Comparison of ENCODE assay signal across 10 mouse cellular contexts in genomic region chr4:137869667-137870274, GRCm38 (mm10). TPM values are rescaled to one million over a fixed set of nuclear protein-coding genes. Genes with fewer than 3 reads are reported as not detected.
DNase-seq lines count a peak whose midpoint lies in the region; ATAC-seq lines count a peak whose summit lies in the region.
"Had no signal": no experiment of that assay in that cellular context is flagged by ENCODE, and none has a peak within 500 bp of the region (broad histone marks: within the 10 kb centered on the region; RNA-seq: fewer than 3 reads in every experiment).

No protein-coding gene starts in this region.

- peaks cover 26 to 39% of the 10 kb centered on the region in 2 experiments for H3K4me1 ChIP-seq in heart, embryonic 14.5 days (ENCODE audit: control insufficient read depth in 2 of 2, insufficient read depth in 2 of 2, low read length in 2 of 2)
- peaks cover 55% of the 10 kb centered on the region for H3K4me1 ChIP-seq in embryonic facial prominence, embryonic 12.5 days
- H3K4me1 ChIP-seq in limb, embryonic 10.5 days, result peaks cover 80% of the 10 kb centered on the region
- peaks cover 54% of the 10 kb centered on the region for H3K4me1 ChIP-seq in liver, embryonic 11.5 days (replicated peaks; ENCODE audit: control insufficient read depth, insufficient read depth, low read length)

- H3K27me3 ChIP-seq in heart, embryonic 14.5 days (ENCODE audit: control insufficient read depth, insufficient read depth, low read length), result no peaks in the 10 kb centered on the region
- H3K27me3 ChIP-seq in embryonic facial prominence, embryonic 12.5 days, result no peaks in the 10 kb centered on the region
- H3K27me3 ChIP-seq in limb, embryonic 10.5 days (ENCODE audit: low read depth, poor library complexity, severe bottlenecking), result no peaks in the 10 kb centered on the region
- H3K27me3 ChIP-seq in liver, embryonic 11.5 days (replicated peaks; ENCODE audit: control insufficient read depth, insufficient read depth, low read length), result peaks cover 12% of the 10 kb centered on the region
- H3K27me3 ChIP-seq: midbrain, embryonic 12.5 days; neural tube, embryonic 15.5 days had no signal

- no peak overlapping the region for H3K4me3 ChIP-seq in heart, embryonic 14.5 days (ENCODE audit: control insufficient read depth in 1 of 2, insufficient read depth in 1 of 2, low read depth in 1 of 2, low read length in 2 of 2)
- no peak overlapping the region for H3K4me3 ChIP-seq in embryonic facial prominence, embryonic 12.5 days
- H3K4me3 ChIP-seq in limb, embryonic 10.5 days, result no peak overlapping the region
- H3K4me3 ChIP-seq in liver, embryonic 11.5 days (ENCODE audit: low read depth, low read length), result no peak overlapping the region
- H3K4me3 ChIP-seq: midbrain, embryonic 12.5 days; neural tube, embryonic 15.5 days had no signal

- H3K27ac ChIP-seq in heart, embryonic 14.5 days (replicated peaks in 1 of 2; ENCODE audit: control insufficient read depth in 1 of 2, insufficient read depth in 1 of 2, low read depth in 2 of 2, low read length in 2 of 2), result no peak overlapping the region
- H3K27ac ChIP-seq in embryonic facial prominence, embryonic 12.5 days, result peak overlapping the region; percentile 68
- peak overlapping the region; percentile 56 for H3K27ac ChIP-seq in limb, embryonic 10.5 days
- no peak overlapping the region for H3K27ac ChIP-seq in liver, embryonic 11.5 days (ENCODE audit: low read depth, low read length)
- H3K27ac ChIP-seq: liver, embryonic 14.5 days; midbrain, embryonic 12.5 days; neural tube, embryonic 15.5 days had no signal

- ATAC-seq in heart, embryonic 14.5 days (ENCODE audit: insufficient number of reproducible peaks, insufficient read depth, low FRiP score, low read depth), result no peak
- ATAC-seq in embryonic facial prominence, embryonic 12.5 days (ENCODE audit: insufficient number of reproducible peaks, insufficient read depth, low FRiP score, low TSS enrichment), result no peak
- no peak for ATAC-seq in liver, embryonic 11.5 days (replicated peaks; ENCODE audit: low FRiP score)
- no peak for ATAC-seq in megakaryocyte progenitor cell, adult 5-6 weeks (replicated peaks; ENCODE audit: poor library complexity)

- intact Hi-C loops in heart, postnatal 36 days (cut with DNase I), result no loop called here

- H3K9me3 ChIP-seq in heart, embryonic 14.5 days (ENCODE audit: control insufficient read depth, low read length), result no peaks in the 10 kb centered on the region
- H3K9me3 ChIP-seq in embryonic facial prominence, embryonic 12.5 days, result no peaks in the 10 kb centered on the region
- H3K9me3 ChIP-seq in limb, embryonic 10.5 days (replicated peaks), result no peaks in the 10 kb centered on the region
- no peaks in the 10 kb centered on the region for H3K9me3 ChIP-seq in liver, embryonic 11.5 days (ENCODE audit: control insufficient read depth, low read length)
- H3K9me3 ChIP-seq: midbrain, embryonic 12.5 days; neural tube, embryonic 15.5 days had no signal

- DNase-seq in heart, postnatal 36 days, result no peak
- peak; percentile 44 for DNase-seq in Muller cell, postnatal 12 days (ENCODE audit: inconsistent ontology term)
- no peak for DNase-seq in limb, embryonic 10.5 days (ENCODE audit: low spot score)
- no peak for DNase-seq in liver, embryonic 11.5 days (ENCODE audit: low spot score)

- WGBS in heart, embryonic 14.5 days, result 17% methylated on average over 16 of the region's 16 CpGs
- WGBS in embryonic facial prominence, embryonic 12.5 days, result 25% methylated on average over 16 of the region's 16 CpGs
- 38% methylated on average over 16 of the region's 16 CpGs for WGBS in limb, embryonic 10.5 days
- WGBS in liver, embryonic 11.5 days, result 42% methylated on average over 16 of the region's 16 CpGs

- H3K4me2 ChIP-seq in heart, embryonic 14.5 days (ENCODE audit: low read length), result peak overlapping the region; percentile 27; the same call in 1 of the 2 replicates
- 0 out of 2 replicates have a peak overlapping the region, but pooled peaks have one; percentile 10 for H3K4me2 ChIP-seq in embryonic facial prominence, embryonic 12.5 days (replicated peaks)
- no peak overlapping the region for H3K4me2 ChIP-seq in liver, embryonic 11.5 days
- H3K4me2 ChIP-seq: midbrain, embryonic 12.5 days; neural tube, embryonic 15.5 days had no signal

- H3K36me3 ChIP-seq in heart, embryonic 14.5 days (ENCODE audit: control insufficient read depth, insufficient read depth, low read length), result no peaks in the 10 kb centered on the region
- H3K36me3 ChIP-seq in embryonic facial prominence, embryonic 12.5 days, result no peaks in the 10 kb centered on the region
- 0 out of 2 replicates have a peak, but pooled peaks cover 3% of the 10 kb centered on the region for H3K36me3 ChIP-seq in limb, embryonic 10.5 days
- H3K36me3 ChIP-seq in liver, embryonic 11.5 days (ENCODE audit: control insufficient read depth, insufficient read depth, low read length), result no peaks in the 10 kb centered on the region
- H3K36me3 ChIP-seq: midbrain, embryonic 12.5 days; neural tube, embryonic 15.5 days had no signal

- H3K9ac ChIP-seq in heart, embryonic 14.5 days (ENCODE audit: low read length), result no peak overlapping the region; the same call in 1 of the 2 replicates
- peak overlapping the region; percentile 5; the same call in 1 of the 2 replicates for H3K9ac ChIP-seq in embryonic facial prominence, embryonic 12.5 days
- H3K9ac ChIP-seq in liver, embryonic 11.5 days (ENCODE audit: low read depth, low read length), result no peak overlapping the region
- H3K9ac ChIP-seq: liver, embryonic 14.5 days; midbrain, embryonic 12.5 days; neural tube, embryonic 15.5 days had no signal

RNA-seq across cellular contexts. Expression of gene Ece1, which starts 7.7 kb away (rescaled TPM):
- 92.8 and 94.3 TPM in 2 replicates for polyA plus RNA-seq in heart, embryonic 14.5 days (2014; fragmentation: Nextera tagmentation; extraction: Ambion mirVana)
- total RNA-seq in heart, postnatal 36 days (2021), result 100 to 1,000 TPM; 113 to 115 TPM
- polyA plus RNA-seq in embryonic facial prominence, embryonic 12.5 days (2016; fragmentation: Nextera tagmentation; extraction: Ambion mirVana), result 32.6 and 36.7 TPM in 2 replicates
- polyA plus RNA-seq in limb, embryonic 10.5 days (2016; fragmentation: Nextera tagmentation; extraction: Ambion mirVana), result 41.1 and 41.4 TPM in 2 replicates
- polyA plus RNA-seq in liver, embryonic 11.5 days (2014; fragmentation: Nextera tagmentation; extraction: Ambion mirVana), result 51.9 and 61.4 TPM in 2 replicates
- 6.2 and 7.3 TPM in 2 replicates for total RNA-seq in megakaryocyte progenitor cell, adult 5-6 weeks (2015)
- total RNA-seq in megakaryocyte progenitor cell, adult 5-6 weeks (2017), result 2.9 and 3.2 TPM in 2 replicates

Comparison
In these comparisons a context has a peak if more than half of its experiments do, and no peak if none do; other contexts are left out.
1. H3K27ac ChIP-seq: peak in embryonic facial prominence, embryonic 12.5 days (single experiment) and limb, embryonic 10.5 days (single experiment); none in heart, embryonic 14.5 days (0 of 2) and liver, embryonic 11.5 days (single experiment).